In genomic region chr11:22847732-22848648, GRCm38 (mm10) we compare ENCODE assay signal across 11 mouse cellular contexts. TPM values are rescaled to one million over a fixed set of nuclear protein-coding genes. Genes with fewer than 3 reads are reported as not detected.
DNase-seq lines count a peak whose midpoint lies in the region; ATAC-seq and TF ChIP-seq lines count a peak whose summit lies in the region.
"Had no signal": no experiment of that assay in that cellular context is flagged by ENCODE, and none has a peak within 500 bp of the region (broad histone marks: within the 10 kb centered on the region; RNA-seq: fewer than 3 reads in every experiment).

No protein-coding gene starts in this region.

- no peak for ATAC-seq in heart, embryonic 13.5 days (ENCODE audit: extremely low read depth, insufficient number of reproducible peaks, low FRiP score, low TSS enrichment)

- H3K27me3 ChIP-seq in heart, embryonic 13.5 days (replicated peaks): no peaks in the 10 kb centered on the region
- H3K27me3 ChIP-seq in small intestine, adult 2 months (ENCODE audit: control insufficient read depth, insufficient read depth, low read length): no peaks in the 10 kb centered on the region
- H3K27me3 ChIP-seq: neural tube, embryonic 12.5 days had no signal

- H3K36me3 ChIP-seq in heart, embryonic 13.5 days: no peaks in the 10 kb centered on the region
- H3K36me3 ChIP-seq in small intestine, adult 2 months (ENCODE audit: control insufficient read depth, insufficient read depth, low read length): peaks cover 2% of the 10 kb centered on the region; the same call in 1 of the 2 replicates
- H3K36me3 ChIP-seq: limb, embryonic 10.5 days; neural tube, embryonic 12.5 days had no signal

- no peak overlapping the region for H3K9ac ChIP-seq in heart, embryonic 13.5 days
- H3K9ac ChIP-seq: neural tube, embryonic 12.5 days had no signal

- no peaks in the 10 kb centered on the region for H3K9me3 ChIP-seq in heart, embryonic 13.5 days
- H3K9me3 ChIP-seq: limb, embryonic 10.5 days; neural tube, embryonic 12.5 days had no signal

- no peak overlapping the region for H3K4me3 ChIP-seq in lung, adult 2 months (replicated peaks; ENCODE audit: extremely low read depth, low read depth, low read length)
- H3K4me3 ChIP-seq in heart, embryonic 13.5 days: no peak overlapping the region
- H3K4me3 ChIP-seq in small intestine, adult 2 months (ENCODE audit: low read depth, low read length): no peak overlapping the region
- H3K4me3 ChIP-seq: limb, embryonic 10.5 days; neural tube, embryonic 12.5 days had no signal

- TF ChIP-seq CTCF in lung, adult 2 months (IDR thresholded peaks at IDR 0.05; ENCODE audit: insufficient read depth, low read length): no peak
- no peak for TF ChIP-seq CTCF in small intestine, adult 2 months (IDR thresholded peaks at IDR 0.05; ENCODE audit: extremely low read depth, insufficient read length, insufficient replicate concordance, low read depth, low read length)

- H3K27ac ChIP-seq in heart, embryonic 13.5 days (replicated peaks): peak overlapping the region; percentile 40; the same call in 1 of the 2 replicates
- H3K27ac ChIP-seq in small intestine, adult 2 months (ENCODE audit: insufficient read depth, low read depth, low read length): peak overlapping the region; percentile 95
- H3K27ac ChIP-seq: limb, embryonic 10.5 days; neural tube, embryonic 12.5 days had no signal

- H3K4me2 ChIP-seq in heart, embryonic 13.5 days: no peak overlapping the region
- H3K4me2 ChIP-seq: neural tube, embryonic 12.5 days had no signal

- peak; percentile 46 to 77 for DNase-seq in lung, adult 18-20 months
- no peak for DNase-seq in lung, adult 2 months
- DNase-seq in kidney, postnatal 25 days: peak; percentile 81 to 88
- DNase-seq in ovary, adult 18-20 months (ENCODE audit: low spot score): no peak
- no peak for DNase-seq in cerebellum, adult 9-11 months
- DNase-seq in layer of hippocampus, postnatal 25 days (ENCODE audit: extremely low spot score in 1 of 2, low spot score in 1 of 2): no peak
- DNase-seq: cerebellum, adult 8-10 months had no signal

- 27% methylated on average over 8 of the region's 8 CpGs for WGBS in lung, adult 2 months
- WGBS in heart, embryonic 13.5 days: 39% methylated on average over 8 of the region's 8 CpGs
- WGBS in small intestine, adult 2 months: 11% methylated on average over 8 of the region's 8 CpGs

- H3K4me1 ChIP-seq in lung, adult 2 months (ENCODE audit: control insufficient read depth, insufficient read depth, low read length): peaks cover 63% of the 10 kb centered on the region
- H3K4me1 ChIP-seq in heart, embryonic 13.5 days: peaks cover 83% of the 10 kb centered on the region
- peaks cover 60% of the 10 kb centered on the region for H3K4me1 ChIP-seq in small intestine, adult 2 months (ENCODE audit: control insufficient read depth, insufficient read depth, insufficient read length, low read length)

- no peak for TF ChIP-seq POLR2A in lung, adult 2 months (IDR thresholded peaks at IDR 0.05; ENCODE audit: borderline replicate concordance, extremely low read depth, low read depth, low read length)
- TF ChIP-seq POLR2A in small intestine, adult 2 months (IDR thresholded peaks at IDR 0.05; ENCODE audit: low read depth, low read length): no peak

RNA-seq across cellular contexts. Expression of gene B3gnt2, which starts 12.8 kb away (rescaled TPM):
- polyA plus RNA-seq in lung, adult 2 months (2012; rRNA removed): 16.7 and 18.6 TPM in 2 replicates
- polyA plus RNA-seq in heart, embryonic 13.5 days (2015; fragmentation: Nextera tagmentation; extraction: Ambion mirVana): 3.3 and 4.5 TPM in 2 replicates
- 7.2 and 9.7 TPM in 2 replicates for polyA plus RNA-seq in small intestine, adult 2 months (2012; rRNA removed)
- 10 to 100 TPM; 13.6 to 15.9 TPM for total RNA-seq in layer of hippocampus, postnatal 25 days (2021)

Comparison
In these comparisons a context has a peak if more than half of its experiments do, and no peak if none do; other contexts are left out.
1. DNase-seq: peak in lung, adult 18-20 months (2 of 2) and kidney, postnatal 25 days (2 of 2); none in lung, adult 2 months (single experiment), ovary, adult 18-20 months (single experiment), cerebellum, adult 9-11 months (single experiment) and layer of hippocampus, postnatal 25 days (0 of 2).